Mouse (Mus musculus) hindbrain, postnatal 0 days (tissue): ENCODE measurements at regions not wholly inside any gene's neighbourhood (a gene's known extent, or its start where the extent isn't known, plus 50 kb on each side); places are given as distances from the start of the nearest gene placed in this dataset.
A peak's percentile ranks its signal among the peaks of the same experiment; 100 is the strongest.

Source experiments
- ATAC-seq: fragments of 200-750 bp; cut with Nextera tagmentation; 2 replicates; pipeline ENCODE4 v1.8.0; 2017; ENCODE audit warnings: mild to moderate bottlenecking, moderate TSS enrichment, moderate library complexity
- DNase-seq: peaks from one replicate; pipeline ENCODE4 v3.0.0-alpha.2; 2015; ENCODE audit warnings: low spot score
- H3K27ac ChIP-seq: fragments of 300-500 bp; sonication (generic); 2 replicates; pipeline ENCODE4 v1.5.1; 2014; ENCODE audit warnings: mild to moderate bottlenecking
- H3K27me3 ChIP-seq: fragments of 300-500 bp; sonication (generic); 2 replicates; pipeline ENCODE4 v1.6.1; 2014; ENCODE audit warnings: low read length, mixed read lengths; ENCODE audit not compliant: insufficient read depth
- H3K36me3 ChIP-seq: fragments of 300-500 bp; sonication (generic); 2 replicates; pipeline ENCODE4 v1.6.1; 2014; ENCODE audit warnings: low read length, mixed read lengths; ENCODE audit not compliant: insufficient read depth
- H3K4me1 ChIP-seq: fragments of 300-500 bp; sonication (generic); 2 replicates; pipeline ENCODE4 v1.6.1; 2014; ENCODE audit warnings: antibody characterized with exemption, low read length, mixed read lengths; ENCODE audit not compliant: insufficient read depth
- H3K4me2 ChIP-seq: fragments of 300-500 bp; sonication (generic); 2 replicates; pipeline ENCODE4 v1.6.1; 2014; ENCODE audit warnings: low read depth, mild to moderate bottlenecking, low read length, moderate library complexity, mixed read lengths
- H3K4me3 ChIP-seq: fragments of 300-500 bp; sonication (generic); 2 replicates; pipeline ENCODE4 v1.5.1; 2014; ENCODE audit warnings: low read length
- H3K9ac ChIP-seq: fragments of 300-500 bp; sonication (generic); replicated peaks from 2 replicates; pipeline ENCODE4 v1.6.1; 2014; ENCODE audit warnings: mild to moderate bottlenecking, low read length, moderate library complexity, mixed read lengths
- H3K9me3 ChIP-seq: fragments of 300-500 bp; sonication (generic); 2 replicates; pipeline ENCODE4 v1.6.1; 2016; ENCODE audit warnings: low read length, mixed read lengths
- CTCF ChIP-seq: IDR thresholded peaks from 2 replicates; pipeline ENCODE4 v1.5.1; 2016; ENCODE audit warnings: antibody characterized with exemption, control low read depth, low read depth
- WGBS: fragments of 180-500 bp; shearing (Covaris S2); extraction: QIAGEN DNeasy Blood & Tissue Kit; methylation state at CpG from one replicate; pipeline ENCODE4 v1.1.7; 2014; 5-methylcytosine and 5-hydroxymethylcytosine counted together

- H3K27ac ChIP-seq, result no peak overlapping the region
- no peaks in the 10 kb centered on the region for H3K36me3 ChIP-seq
- H3K4me2 ChIP-seq, result no peak overlapping the region
- H3K4me3 ChIP-seq, result no peak overlapping the region
- no peak for TF ChIP-seq CTCF
- H3K9ac ChIP-seq, result no peak overlapping the region
- DNase-seq (no peak), ATAC-seq (no peak)
- H3K4me1 ChIP-seq, result no peaks in the 10 kb centered on the region
- WGBS, result 90% methylated on average over 7 of the region's 7 CpGs
- no peaks in the 10 kb centered on the region for H3K9me3 ChIP-seq
- H3K27me3 ChIP-seq, result no peaks in the 10 kb centered on the region
These were observed 270.1 kb downstream of the Mid1ip1 start for GRCm38 (mm10) chrX:10984894-10985293.

DNA sequence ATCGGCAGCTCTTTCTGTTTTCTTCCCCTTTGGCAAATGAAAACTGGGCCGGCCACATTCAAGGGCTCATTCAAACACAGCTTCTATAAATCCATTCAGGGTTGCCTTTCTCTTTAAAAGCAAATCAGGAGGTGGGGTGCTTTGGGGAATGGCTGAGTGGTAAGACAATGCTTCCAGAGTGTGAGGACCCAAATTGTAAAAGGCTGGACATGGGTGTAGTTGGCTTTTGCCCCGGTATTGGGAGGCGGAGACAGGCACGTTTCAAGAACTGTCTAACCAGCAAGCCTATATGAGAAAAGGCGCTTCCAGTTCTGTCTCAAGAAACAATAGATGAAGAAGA is 277.0 kb downstream of the Mid1ip1 start:
- 37% methylated on average over 6 of the region's 6 CpGs for WGBS
- H3K4me1 ChIP-seq, result no peaks in the 10 kb centered on the region
- peak overlapping the region; percentile 72 for H3K27ac ChIP-seq
- no peaks in the 10 kb centered on the region for H3K9me3 ChIP-seq
- peak; percentile 37 for DNase-seq
- no peak overlapping the region for H3K4me3 ChIP-seq
- no peaks in the 10 kb centered on the region for H3K27me3 ChIP-seq
- peak overlapping the region; percentile 47 for H3K4me2 ChIP-seq
- no peaks in the 10 kb centered on the region for H3K36me3 ChIP-seq
- no peak for TF ChIP-seq CTCF
- ATAC-seq, result peak; percentile 46; the same call in 1 of the 2 replicates
- H3K9ac ChIP-seq, result no peak overlapping the region

- no peaks in the 10 kb centered on the region for H3K9me3 ChIP-seq
- peak overlapping the region; percentile 47 for H3K4me2 ChIP-seq
- ATAC-seq (peak; percentile 80), DNase-seq (peak; percentile 69)
- H3K36me3 ChIP-seq, result no peaks in the 10 kb centered on the region
- peak overlapping the region; percentile 72 for H3K27ac ChIP-seq
- H3K4me1 ChIP-seq, result no peaks in the 10 kb centered on the region
- no peaks in the 10 kb centered on the region for H3K27me3 ChIP-seq
- whole genome bisulfite sequencing, result 32% methylated on average over 19 of the region's 19 CpGs
- TF ChIP-seq CTCF, result no peak
- H3K9ac ChIP-seq, result no peak overlapping the region
- H3K4me3 ChIP-seq, result no peak overlapping the region; the same call in 1 of the 2 replicates
These were observed 277.6 kb downstream of the Mid1ip1 start for GRCm38 (mm10) chrX:10992211-10993004.

- H3K27me3 ChIP-seq, result no peaks in the 10 kb centered on the region
- H3K27ac ChIP-seq, result peak overlapping the region; percentile 72; the same call in 1 of the 2 replicates
- no peaks in the 10 kb centered on the region for H3K9me3 ChIP-seq
- peak overlapping the region; percentile 47; the same call in 1 of the 2 replicates for H3K4me2 ChIP-seq
- DNase-seq (peak; percentile 71), ATAC-seq (peak; percentile 76)
- H3K4me1 ChIP-seq, result no peaks in the 10 kb centered on the region
- H3K4me3 ChIP-seq, result no peak overlapping the region
- no peak overlapping the region for H3K9ac ChIP-seq
- no peaks in the 10 kb centered on the region for H3K36me3 ChIP-seq
- TF ChIP-seq CTCF, result no peak
- 26% methylated on average over 6 of the region's 6 CpGs for WGBS
These were observed 278.2 kb downstream of the Mid1ip1 start for GRCm38 (mm10) chrX:10993005-10993377.

GRCm38 (mm10) chrX:10994910-10995309 is 280.1 kb downstream of the Mid1ip1 start:
- Histone ChIP-seq H3K27ac (no peak overlapping the region), H3K27me3 (no peaks in the 10 kb centered on the region), H3K9ac (no peak overlapping the region), H3K9me3 (no peaks in the 10 kb centered on the region), H3K4me1 (no peaks in the 10 kb centered on the region), H3K36me3 (no peaks in the 10 kb centered on the region), H3K4me3 (no peak overlapping the region), H3K4me2 (no peak overlapping the region)
- DNase-seq (no peak), ATAC-seq (no peak)
- no peak for TF ChIP-seq CTCF

GRCm38 (mm10) chrX:11001180-11001579 is 286.4 kb downstream of the Mid1ip1 start:
- Histone ChIP-seq H3K27ac (no peak overlapping the region), H3K9ac (no peak overlapping the region), H3K4me3 (no peak overlapping the region), H3K36me3 (no peaks in the 10 kb centered on the region), H3K27me3 (no peaks in the 10 kb centered on the region), H3K4me2 (no peak overlapping the region), H3K9me3 (no peaks in the 10 kb centered on the region), H3K4me1 (no peaks in the 10 kb centered on the region)
- ATAC-seq (no peak), DNase-seq (no peak)
- 85% methylated on average over 3 of the region's 3 CpGs for WGBS
- TF ChIP-seq CTCF, result no peak

GRCm38 (mm10) chrX:11039278-11039677 is 259.8 kb upstream of the H2al1a start:
- Histone ChIP-seq H3K9ac (no peak overlapping the region), H3K4me2 (no peak overlapping the region), H3K9me3 (no peaks in the 10 kb centered on the region), H3K27ac (no peak overlapping the region), H3K27me3 (no peaks in the 10 kb centered on the region), H3K36me3 (no peaks in the 10 kb centered on the region), H3K4me1 (no peaks in the 10 kb centered on the region), H3K4me3 (no peak overlapping the region)
- DNase-seq (no peak), ATAC-seq (no peak)
- no peak for TF ChIP-seq CTCF
